Mouse (Mus musculus) liver, embryonic 18 days (tissue): ENCODE data around the gene Plekhg5. TPM values are rescaled to one million over a fixed set of nuclear protein-coding genes. Genes with fewer than 3 reads are reported as not detected.

ENCODE experiments used
- polyA plus RNA-seq: library from polyadenylated mRNA; depleted of rRNA; stranded (reverse); fragments of >200 nt; gene quantifications from 2 replicates; pipeline ENCODE4 v1.2.3, GENCODE M21; 2012; rRNA removed

Plekhg5 gene
- polyA plus RNA-seq, result 2.6 TPM in 2 replicates

GRCm38 (mm10) chr4:152072121-152072601 is at the start of gene Plekhg5:
Plekhg5 (plus strand) TSS chr4:152072498.

GRCm38 (mm10) chr4:152027524-152027923 is 44.8 kb upstream of the Plekhg5 start, which contains the start of gene Zbtb48:
Zbtb48 (minus strand) TSS chr4:152027671.

GRCm38 (mm10) chr4:152038225-152038984 is 33.9 kb upstream of the Plekhg5 start, which contains the start of gene Tas1r1:
Tas1r1 (minus strand) TSS chr4:152038568.

GRCm38 (mm10) chr4:152038985-152039830 is 33.1 kb upstream of the Plekhg5 start, which contains the start of gene Nol9:
Nol9 (plus strand) TSS chr4:152039321.

GRCm38 (mm10) chr4:152115921-152116612 is 43.8 kb downstream of the Plekhg5 start, which contains the start of gene Tnfrsf25:
Tnfrsf25 (plus strand) TSS chr4:152115934.

GRCm38 (mm10) chr4:152151966-152152544 is 79.8 kb downstream of the Plekhg5 start, which contains the start of gene Espn:
Espn (minus strand) TSS chr4:152152371.

GRCm38 (mm10) chr4:152158585-152159284 is 86.4 kb downstream of the Plekhg5 start, which contains the start of gene Hes2:
Hes2 (plus strand) TSS chr4:152158867.

Other genes with a start within 250 kb of the Plekhg5 start
- 6.8 and 10.7 TPM in 2 replicates for gene Camta1, start 210.6 kb upstream of the Plekhg5 start, polyA plus RNA-seq
- 26.8 and 27.1 TPM in 2 replicates for gene Dnajc11, start 138.8 kb upstream of the Plekhg5 start, polyA plus RNA-seq
- 7.2 and 7.9 TPM in 2 replicates for gene Thap3, start 83.5 kb upstream of the Plekhg5 start, polyA plus RNA-seq
- gene Phf13, start 76.2 kb upstream of the Plekhg5 start, polyA plus RNA-seq, result 1.9 and 2.0 TPM in 2 replicates
- gene Klhl21, start 63.7 kb upstream of the Plekhg5 start, polyA plus RNA-seq, result 3.0 and 3.4 TPM in 2 replicates
- 9.7 and 11.2 TPM in 2 replicates for gene Zbtb48, start 44.8 kb upstream of the Plekhg5 start, polyA plus RNA-seq
- gene Tas1r1, start 33.9 kb upstream of the Plekhg5 start, polyA plus RNA-seq, result 0.04 and 0.08 TPM in 2 replicates
- 6.7 and 7.9 TPM in 2 replicates for gene Nol9, start 33.2 kb upstream of the Plekhg5 start, polyA plus RNA-seq
- 0.39 and 0.46 TPM in 2 replicates for gene Tnfrsf25, start 43.4 kb downstream of the Plekhg5 start, polyA plus RNA-seq
- gene Espn, start 79.9 kb downstream of the Plekhg5 start, polyA plus RNA-seq, result 1.3 and 1.6 TPM in 2 replicates
- not detected in 2 replicates for gene Hes2, start 86.4 kb downstream of the Plekhg5 start, polyA plus RNA-seq
- gene Acot7, start 105.6 kb downstream of the Plekhg5 start, polyA plus RNA-seq, result 9.0 and 9.1 TPM in 2 replicates
- gene Gpr153, start 201.7 kb downstream of the Plekhg5 start, polyA plus RNA-seq, result 1.4 TPM in 2 replicates
- gene Hes3, start 219.2 kb downstream of the Plekhg5 start, polyA plus RNA-seq, result not detected in 2 replicates
- 5.0 and 5.1 TPM in 2 replicates for gene Icmt, start 224.7 kb downstream of the Plekhg5 start, polyA plus RNA-seq
- 0.10 and 0.15 TPM in 2 replicates for gene Rnf207, start 246.5 kb downstream of the Plekhg5 start, polyA plus RNA-seq